Mouse (Mus musculus) E14TG2a.4 (cell line): ENCODE measurements around the gene Pdik1l.
"Not testable (repeated sequence)": the region's sequence is repeated elsewhere in the genome, so short reads cannot be mapped to it uniquely, and the experiment has no call there.

ENCODE experiments used
- H3K27me3 ChIP-seq: 2 replicates; pipeline ENCODE4 v1.6.1; 2014; ENCODE audit warnings: low read length, control low read depth; ENCODE audit not compliant: insufficient read depth
- H3K36me3 ChIP-seq: 2 replicates; pipeline ENCODE4 v1.6.1; 2014; ENCODE audit warnings: low read length, control low read depth; ENCODE audit not compliant: insufficient read depth
- H3K4me1 ChIP-seq: replicated peaks from 2 replicates; pipeline ENCODE4 v1.6.1; 2014; ENCODE audit warnings: low read depth, low read length, control low read depth
- H3K4me3 ChIP-seq: replicated peaks from 2 replicates; pipeline ENCODE4 v1.5.1; 2014; ENCODE audit warnings: mild to moderate bottlenecking, low read length
- H3K9me3 ChIP-seq: 2 replicates; pipeline ENCODE4 v1.6.1; 2014; ENCODE audit warnings: low read length, control low read depth
- CTCF ChIP-seq: conservative IDR thresholded peaks from 2 replicates; pipeline ENCODE4 v1.5.1; 2014; ENCODE audit warnings: low read length
- NANOG ChIP-seq: IDR thresholded peaks from 2 replicates; pipeline ENCODE4 v1.6.1; 2014; ENCODE audit warnings: borderline replicate concordance, low read length, mixed read lengths
- POU5F1 ChIP-seq: IDR thresholded peaks from 2 replicates; pipeline ENCODE4 v1.6.1; 2014; ENCODE audit warnings: low read length, borderline replicate concordance

Gene Pdik1l

DNA sequence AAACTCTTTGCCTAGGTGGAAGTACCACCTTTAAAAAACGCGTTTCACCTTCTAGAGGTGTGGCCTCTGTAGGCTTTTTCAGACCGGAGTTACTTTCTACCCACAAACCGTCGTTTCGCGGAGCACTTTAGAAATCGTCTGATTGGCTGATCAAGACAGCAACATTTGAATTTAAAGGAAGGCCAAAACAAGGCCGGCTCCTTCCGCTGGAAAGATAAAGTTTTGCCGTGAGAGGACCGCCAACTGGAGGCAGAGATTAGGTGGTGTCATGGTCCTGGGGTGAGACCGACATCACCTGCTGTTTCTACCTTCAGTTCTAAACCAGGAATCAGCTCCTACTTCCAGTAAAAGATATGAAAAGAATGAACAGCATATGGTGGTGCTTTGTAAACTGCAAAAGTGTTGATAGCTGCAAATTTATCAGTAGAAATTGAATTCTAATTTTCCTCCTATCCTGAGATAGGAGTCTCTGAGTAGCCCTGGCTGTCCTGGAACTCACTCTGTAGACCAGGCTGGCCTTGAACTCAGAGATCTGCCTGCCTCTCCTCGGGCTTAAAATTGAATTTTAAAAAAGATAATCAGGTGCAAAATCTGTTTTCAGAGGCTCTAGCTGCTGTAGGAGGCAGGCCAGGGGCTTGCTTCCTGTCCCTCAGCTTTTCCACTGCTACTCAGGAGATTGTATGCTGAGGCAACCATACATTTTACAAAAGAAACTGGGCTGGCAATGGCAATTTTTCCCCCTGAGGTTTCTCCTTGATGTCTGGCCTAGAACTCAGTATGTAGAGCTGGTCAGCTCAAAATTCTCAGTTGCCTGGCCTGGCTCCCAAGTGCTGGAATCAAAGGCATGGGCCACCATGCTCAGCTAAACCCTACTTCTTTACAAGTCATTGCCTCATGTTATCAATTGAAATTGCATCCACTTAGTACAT is 14.0 kb downstream of the Pdik1l start:
- Histone ChIP-seq H3K9me3 (no peaks in the 10 kb centered on the region), H3K4me1 (peaks cover 29% of the 10 kb centered on the region), H3K27me3 (no peaks in the 10 kb centered on the region), H3K36me3 (peaks cover 33% of the 10 kb centered on the region), H3K4me3 (peak overlapping the region; percentile 57)
- TF ChIP-seq CTCF = no peak
- no peak for TF ChIP-seq POU5F1
- TF ChIP-seq NANOG = no peak

GRCm38 (mm10) chr4:134272731-134273416 is 14.8 kb downstream of the Pdik1l start:
- no peaks in the 10 kb centered on the region for H3K27me3 ChIP-seq
- H3K9me3 ChIP-seq = no peaks in the 10 kb centered on the region
- H3K4me3 ChIP-seq = peak overlapping the region; percentile 57
- H3K4me1 ChIP-seq = peaks cover 34% of the 10 kb centered on the region
- peaks cover 24% of the 10 kb centered on the region for H3K36me3 ChIP-seq
- TF ChIP-seq POU5F1 = no peak
- no peak for TF ChIP-seq NANOG
- no peak for TF ChIP-seq CTCF

DNA sequence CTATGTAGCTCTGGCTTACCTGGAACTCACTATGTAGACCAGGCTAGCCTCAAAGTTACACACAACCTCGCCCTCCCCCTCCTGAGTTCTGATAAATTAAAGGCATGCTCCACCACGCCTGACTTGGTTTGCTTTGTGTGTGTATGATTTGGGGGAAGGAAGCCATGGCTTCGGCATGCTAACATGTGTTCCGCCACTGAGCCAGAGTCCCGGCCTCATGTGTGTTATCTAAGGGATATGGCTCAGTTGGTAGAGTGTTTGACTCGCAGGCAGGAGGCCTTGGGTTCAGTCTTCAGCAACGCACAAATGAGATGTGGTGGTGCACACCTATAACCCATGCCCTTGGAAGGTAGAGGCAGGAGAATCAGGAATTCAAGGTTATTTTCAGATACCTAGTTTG is 15.7 kb downstream of the Pdik1l start:
- H3K36me3 ChIP-seq = peaks cover 16% of the 10 kb centered on the region
- H3K4me3 ChIP-seq = no peak overlapping the region
- no peaks in the 10 kb centered on the region for H3K9me3 ChIP-seq
- H3K27me3 ChIP-seq = no peaks in the 10 kb centered on the region
- peaks cover 34% of the 10 kb centered on the region for H3K4me1 ChIP-seq
- TF ChIP-seq POU5F1 (no peak), CTCF (no peak), NANOG (no peak)

DNA sequence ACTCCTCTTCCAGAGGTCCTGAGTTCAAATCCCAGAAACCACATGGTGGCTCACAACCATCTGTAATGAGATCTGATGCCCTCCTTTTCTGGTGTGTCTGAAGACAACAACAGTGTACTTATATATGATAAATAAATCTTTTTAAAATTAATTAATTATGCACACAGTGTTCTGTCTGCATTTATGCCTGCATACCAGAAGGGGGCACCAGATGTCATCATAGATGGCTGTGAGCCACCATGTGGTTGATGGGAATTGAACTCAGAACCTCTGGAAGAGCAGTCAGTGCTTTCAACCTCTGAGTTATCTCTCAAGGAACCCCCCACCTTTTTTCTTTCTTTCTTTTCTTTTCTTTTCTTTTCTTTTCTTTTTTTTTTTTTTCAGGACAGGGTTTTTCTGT is 18.1 kb downstream of the Pdik1l start:
- H3K36me3 ChIP-seq, H3K4me3 ChIP-seq, H3K27me3 ChIP-seq, H3K9me3 ChIP-seq: not testable (repeated sequence)
- H3K4me1 ChIP-seq = peaks cover 40% of the 10 kb centered on the region
- peak; percentile 52 for TF ChIP-seq CTCF

DNA sequence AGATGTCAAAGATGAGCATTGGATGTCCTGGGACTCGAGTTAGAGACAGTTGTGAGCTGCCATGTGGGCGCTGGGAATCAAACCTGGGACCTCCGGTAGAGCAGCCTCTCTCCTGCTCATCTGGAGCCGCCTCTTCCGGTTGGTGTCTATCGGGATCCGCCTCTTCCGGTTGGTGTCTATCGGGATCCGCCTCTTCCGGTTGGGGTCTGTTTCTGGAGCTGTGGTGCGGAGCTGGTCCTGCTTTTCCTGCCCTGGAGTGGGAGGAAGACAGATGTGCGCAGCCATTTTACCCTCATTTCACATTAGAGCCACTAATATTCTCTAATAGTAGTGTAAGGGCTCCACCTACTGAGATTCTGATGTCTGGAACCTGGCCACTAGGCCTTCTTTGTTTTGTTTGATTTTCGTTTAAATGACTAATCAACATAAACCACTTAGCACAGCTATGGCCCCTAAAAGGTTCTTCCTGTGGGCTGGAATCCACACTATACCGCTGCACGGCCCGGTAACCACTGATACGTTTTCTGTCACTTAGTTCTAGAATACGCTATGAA is 19.5 kb downstream of the Pdik1l start:
- H3K36me3 ChIP-seq = no peaks in the 10 kb centered on the region
- H3K4me1 ChIP-seq = peaks cover 30% of the 10 kb centered on the region
- no peaks in the 10 kb centered on the region for H3K27me3 ChIP-seq
- no peak for TF ChIP-seq NANOG
- TF ChIP-seq POU5F1 = no peak
- no peak for TF ChIP-seq CTCF
- peak overlapping the region; percentile 72 for H3K4me3 ChIP-seq
- peaks cover 6% of the 10 kb centered on the region for H3K9me3 ChIP-seq

DNA sequence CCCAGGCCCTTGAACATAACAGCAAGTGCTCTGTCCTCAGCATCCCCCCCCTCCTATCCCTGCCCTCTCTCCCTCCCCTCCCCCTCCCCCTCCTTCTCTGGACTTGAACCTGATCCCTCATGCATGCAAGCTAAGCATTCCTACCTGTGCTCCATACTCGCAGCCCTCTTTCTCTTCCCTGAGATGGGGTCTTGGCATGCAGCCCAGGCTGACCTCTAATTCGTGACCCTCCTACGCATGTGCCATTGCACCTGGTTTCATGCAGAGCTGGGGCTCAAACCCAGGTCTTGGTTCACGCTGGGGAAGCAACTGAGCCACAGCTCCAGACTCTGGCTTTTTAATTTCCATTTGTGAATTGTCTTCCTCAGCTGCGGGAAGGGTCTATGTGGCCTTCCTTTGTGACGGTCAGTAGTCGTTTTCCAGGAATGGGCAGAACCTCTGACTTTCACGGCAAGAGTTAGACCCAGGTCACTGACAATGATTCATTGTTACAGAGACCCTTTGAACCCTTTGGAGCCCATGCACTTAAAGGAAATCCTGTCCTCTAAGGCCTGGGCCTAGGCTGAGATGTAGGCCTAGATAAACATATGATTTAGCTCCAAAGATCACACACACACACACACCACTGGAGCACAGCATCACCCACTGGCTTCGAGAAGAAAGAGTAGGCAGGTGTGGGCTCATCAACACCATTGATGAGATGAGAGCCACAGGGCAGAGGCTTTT is 21.7 kb downstream of the Pdik1l start:
- Histone ChIP-seq H3K4me1 (peaks cover 27% of the 10 kb centered on the region), H3K9me3 (peaks cover 6% of the 10 kb centered on the region), H3K27me3 (no peaks in the 10 kb centered on the region), H3K36me3 (no peaks in the 10 kb centered on the region), H3K4me3 (no peak overlapping the region)
- no peak for TF ChIP-seq NANOG
- TF ChIP-seq POU5F1 = no peak
- no peak for TF ChIP-seq CTCF

DNA sequence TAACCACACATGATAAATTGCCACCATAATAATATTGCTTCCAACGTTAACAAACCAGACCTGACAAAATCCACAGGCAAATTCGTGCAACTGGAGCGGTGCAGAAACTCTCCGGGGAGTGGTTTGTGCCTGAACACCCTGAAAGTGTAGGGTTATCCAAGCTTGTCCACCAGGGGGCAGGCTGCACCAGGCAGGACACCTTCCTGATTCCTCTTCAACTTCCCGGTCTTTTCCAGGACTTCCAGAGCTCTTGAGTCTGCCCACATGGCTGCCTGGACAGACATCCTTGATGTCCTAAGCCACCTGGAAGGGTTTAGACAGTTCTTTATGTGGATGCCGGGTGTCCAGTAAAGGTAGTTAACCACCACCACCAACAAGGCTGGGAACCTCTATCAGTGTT is 24.5 kb downstream of the Pdik1l start:
- Histone ChIP-seq H3K4me1 (peaks cover 20% of the 10 kb centered on the region), H3K36me3 (no peaks in the 10 kb centered on the region), H3K27me3 (no peaks in the 10 kb centered on the region), H3K4me3 (no peak overlapping the region), H3K9me3 (peaks cover 6% of the 10 kb centered on the region)
- TF ChIP-seq NANOG = no peak
- peak; percentile 75 for TF ChIP-seq CTCF
- no peak for TF ChIP-seq POU5F1

GRCm38 (mm10) chr4:134258354-134258753 is 29.3 kb downstream of the Pdik1l start:
- TF ChIP-seq NANOG = no peak
- TF ChIP-seq CTCF = no peak
- TF ChIP-seq POU5F1 = no peak
- no peaks in the 10 kb centered on the region for H3K9me3 ChIP-seq
- no peak overlapping the region for H3K4me3 ChIP-seq
- H3K36me3 ChIP-seq = no peaks in the 10 kb centered on the region
- H3K4me1 ChIP-seq = peaks cover 59% of the 10 kb centered on the region
- H3K27me3 ChIP-seq = peaks cover 11% of the 10 kb centered on the region
